Mouse (Mus musculus) MN1 (cell line): ENCODE data around the gene Shkbp1.

Source experiments
- DNase-seq: peaks from one replicate; pipeline ENCODE4 v3.0.0-alpha.2; 2016; ENCODE audit warnings: low spot score

The Shkbp1 gene

DNA sequence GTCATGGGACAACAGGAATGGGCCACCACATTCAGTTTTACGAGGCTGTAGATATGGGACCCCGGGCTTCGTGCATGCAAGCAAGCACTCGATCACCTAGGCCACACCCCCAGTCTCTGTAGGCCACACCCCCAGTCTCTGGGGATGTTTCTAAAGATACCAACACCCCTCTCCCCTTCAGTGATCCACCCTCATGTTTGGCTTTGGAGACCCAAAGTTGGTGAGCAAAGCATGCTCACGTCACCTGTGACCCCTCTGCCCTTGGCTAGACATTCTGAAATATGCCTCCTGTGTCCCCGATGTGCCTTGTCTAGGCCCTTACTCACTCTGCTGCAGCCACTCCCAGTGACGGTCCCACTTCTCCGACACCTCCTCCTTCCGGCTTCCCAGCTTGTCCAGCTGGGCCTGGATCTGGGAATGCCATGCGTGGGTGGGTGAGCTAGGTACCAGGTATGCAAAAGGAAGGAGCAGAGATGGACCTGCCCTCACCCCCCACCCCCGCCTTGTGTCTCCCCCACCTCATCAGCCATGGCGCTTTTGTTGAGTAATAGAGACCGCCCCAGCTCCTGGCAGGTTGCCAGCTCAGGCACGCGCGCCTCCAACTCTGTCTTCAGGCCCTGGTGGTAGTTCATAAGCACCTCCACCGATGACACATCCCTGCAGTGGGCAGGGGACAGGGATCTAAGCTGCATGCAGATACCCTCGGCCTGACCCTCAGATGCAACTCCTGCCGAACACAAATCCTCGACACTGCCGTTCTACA is 10.4 kb upstream of the Shkbp1 start:
- DNase-seq: no peak

GRCm38 (mm10) chr7:27364379-27364778 is 8.6 kb upstream of the Shkbp1 start:
- no peak for DNase-seq

DNA sequence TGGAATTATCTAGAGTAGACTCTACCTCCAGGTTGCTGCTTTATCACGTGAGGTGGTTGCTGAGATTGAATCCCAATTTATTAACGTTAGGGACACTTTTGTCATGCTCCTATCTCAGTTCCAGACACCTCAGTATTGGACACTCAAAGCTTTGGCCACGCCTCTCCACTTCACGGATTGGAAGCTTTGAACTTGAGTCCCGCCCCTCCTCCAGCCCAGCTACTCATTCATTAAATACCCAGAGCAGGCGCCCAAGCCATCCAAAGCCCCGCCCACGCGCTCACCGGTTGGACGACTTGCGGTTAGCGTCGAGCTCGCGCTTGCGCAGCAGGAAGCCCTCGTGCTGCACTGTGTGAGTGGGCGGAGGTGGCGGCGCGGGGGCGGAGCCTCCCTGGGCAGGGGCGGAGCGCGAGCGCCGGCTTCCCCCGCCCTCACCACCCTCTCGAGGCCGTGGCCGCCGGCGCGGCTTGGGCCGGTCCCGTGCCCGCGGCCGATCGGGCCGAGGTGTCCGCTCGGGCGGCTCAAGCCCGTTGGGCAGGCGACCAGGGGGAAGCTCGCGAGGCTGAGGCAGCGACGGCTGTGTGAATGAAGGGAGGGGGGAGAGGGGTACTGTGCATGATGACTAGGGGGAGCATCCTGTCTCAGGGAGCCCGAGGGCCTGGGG is 5.6 kb upstream of the Shkbp1 start:
- DNase-seq: peak; percentile 99

GRCm38 (mm10) chr7:27360749-27361148 is 4.9 kb upstream of the Shkbp1 start:
- no peak for DNase-seq

DNA sequence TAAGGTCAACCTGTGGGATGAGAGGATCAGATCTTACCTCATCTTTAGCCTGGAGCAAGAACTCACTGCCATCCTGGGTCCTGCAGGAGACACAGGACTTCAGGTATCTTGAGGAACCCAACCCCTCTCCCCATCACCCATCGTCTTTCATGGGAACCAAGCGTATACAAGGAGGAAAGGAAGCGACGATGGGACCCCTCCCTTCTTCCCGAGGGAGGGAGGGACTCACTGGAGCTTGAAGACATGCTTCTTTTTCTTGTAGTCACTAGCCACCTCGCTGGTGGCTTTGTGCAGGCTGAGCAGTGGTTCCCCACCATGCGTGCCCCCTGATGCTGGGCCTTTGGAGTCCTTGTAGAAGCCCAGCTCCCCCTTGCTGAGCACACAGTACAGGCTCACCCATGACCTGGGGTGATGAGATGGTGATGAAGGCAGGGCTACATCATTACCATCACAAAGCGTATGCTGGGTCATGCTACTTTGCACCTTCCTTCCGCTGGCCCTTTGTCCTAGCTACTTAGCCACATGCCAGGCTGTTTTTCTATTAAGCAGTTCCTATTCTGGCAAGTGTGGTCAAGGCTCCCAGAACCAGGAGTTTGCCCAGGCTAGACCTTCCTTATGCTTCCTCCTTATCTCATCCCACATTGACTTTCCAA is 4.0 kb upstream of the Shkbp1 start:
- no peak for DNase-seq

- no peak for DNase-seq
Measured at GRCm38 (mm10) chr7:27359162-27359561, 3.3 kb upstream of the Shkbp1 start.

DNA sequence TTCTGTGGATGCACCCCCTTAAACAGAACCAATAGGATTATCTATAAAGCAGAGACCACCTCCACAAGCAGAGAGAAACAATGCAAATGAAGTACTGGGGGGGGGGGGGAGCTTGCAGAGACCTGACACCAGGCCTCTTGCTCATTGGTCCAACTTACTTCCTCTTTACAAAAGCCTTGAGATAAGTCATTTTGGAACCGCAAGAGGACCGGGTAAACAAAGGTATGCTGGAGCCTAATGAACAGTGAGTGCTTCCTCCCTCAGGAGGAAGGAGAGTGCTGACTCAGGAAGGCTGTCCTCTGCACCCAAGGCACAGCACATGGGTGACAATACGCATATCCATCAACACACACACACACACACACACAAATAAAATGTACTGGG is 1.8 kb upstream of the Shkbp1 start:
- DNase-seq: peak; percentile 40

DNA sequence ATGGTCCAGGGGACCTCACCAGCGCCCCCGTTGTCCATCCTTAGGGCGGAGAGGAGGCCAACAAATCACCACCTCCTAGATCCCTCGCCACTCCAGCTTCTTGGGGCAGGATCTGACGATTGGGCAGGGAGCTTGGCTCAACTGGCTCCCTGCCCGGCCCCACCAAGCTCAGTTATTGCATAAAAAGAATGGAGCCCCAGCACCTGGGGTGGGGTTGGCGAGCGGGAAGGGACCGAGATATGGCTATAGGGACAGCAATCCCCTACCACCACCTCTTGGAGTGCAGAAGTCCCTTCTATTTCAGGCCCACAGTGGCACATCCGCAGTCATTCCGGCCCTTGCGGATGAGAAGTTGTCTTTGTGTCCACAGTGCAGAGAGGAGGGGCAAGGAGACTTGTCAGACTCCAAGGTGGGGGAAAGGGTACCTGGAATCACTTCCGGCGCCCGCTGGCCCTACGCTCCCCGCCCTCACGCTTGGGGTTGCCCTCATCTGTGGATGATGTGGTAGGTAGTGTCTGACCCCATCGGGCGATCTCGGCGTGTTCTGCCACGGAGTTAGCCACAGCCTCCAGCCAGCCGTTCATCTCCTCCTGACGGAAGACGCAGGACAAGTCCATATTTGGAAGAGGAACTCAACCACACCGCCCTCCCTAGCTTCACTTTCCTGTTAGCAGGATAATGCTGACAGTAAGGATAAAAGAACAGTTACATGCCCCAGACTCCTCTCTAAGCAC is 1.2 kb upstream of the Shkbp1 start, which contains the start of gene Gm20479:
Gene Gm20479 (minus strand): TSS at position 559 of the 734 bp plus-strand sequence.
- peak; percentile 80 for DNase-seq

DNA sequence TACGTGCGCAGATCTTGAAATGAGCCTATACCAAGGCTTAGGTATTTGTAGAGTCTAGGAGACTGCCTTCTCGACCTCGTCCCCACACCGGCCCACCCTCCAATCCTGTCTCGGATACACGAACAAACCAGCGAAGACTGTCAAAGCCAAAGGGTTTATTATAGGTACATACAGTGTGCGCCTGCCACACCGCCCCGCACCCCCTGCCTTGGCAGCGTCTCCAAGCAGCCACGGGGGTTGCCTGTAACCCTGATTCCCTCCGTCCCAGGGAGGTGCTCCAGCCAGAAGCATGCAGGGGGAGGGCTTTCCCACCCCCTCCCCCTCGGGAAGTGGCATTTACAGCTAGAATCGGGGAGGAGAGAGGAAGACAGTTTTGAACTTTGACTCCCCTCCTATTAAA is 429 bp upstream of the Shkbp1 start:
- DNase-seq: peak; percentile 58

DNA sequence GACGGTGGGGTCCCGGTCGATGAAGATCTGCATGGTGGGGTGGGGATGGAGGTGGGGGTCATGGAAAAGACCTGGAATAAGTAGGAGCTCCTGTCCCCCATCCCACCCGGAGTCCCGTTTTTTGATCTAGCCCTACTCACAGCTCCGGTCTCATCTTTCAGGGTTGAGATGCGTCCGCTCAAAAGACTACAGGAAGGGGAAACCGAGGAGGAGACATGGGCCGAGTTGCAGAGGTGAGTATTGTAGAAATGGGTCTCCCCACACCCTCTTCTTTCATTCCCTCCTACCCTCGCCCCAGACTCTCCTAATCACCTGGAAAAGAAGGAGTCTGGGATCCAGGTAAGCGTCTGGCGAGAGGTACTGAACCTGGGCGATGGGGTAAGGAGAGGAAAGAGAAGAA is 558 bp downstream of the Shkbp1 start:
- no peak for DNase-seq

- no peak for DNase-seq
Measured at GRCm38 (mm10) chr7:27354783-27355182, 1.0 kb downstream of the Shkbp1 start.

- DNase-seq: peak; percentile 25
Measured at GRCm38 (mm10) chr7:27354144-27354543, 1.7 kb downstream of the Shkbp1 start.

DNA sequence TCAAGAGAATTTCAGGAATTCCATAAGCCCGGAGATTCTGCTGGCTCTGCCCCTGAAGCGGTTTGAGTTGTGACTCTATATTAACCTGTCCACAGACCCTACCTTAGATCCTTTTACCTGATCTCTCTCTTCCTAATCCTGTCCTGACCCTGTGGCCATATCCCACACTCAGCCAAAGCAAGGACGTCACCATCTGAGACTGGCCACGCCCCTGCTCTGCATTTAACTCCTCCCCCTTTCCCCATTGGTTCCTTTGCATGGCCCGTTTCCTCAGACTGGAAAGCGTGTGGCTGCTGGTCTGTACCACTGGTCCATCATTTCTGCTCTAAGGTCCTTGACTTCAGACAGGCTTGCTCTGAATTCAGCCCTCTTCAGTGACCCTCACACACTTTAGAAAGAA is 10.4 kb downstream of the Shkbp1 start:
- DNase-seq: no peak

DNA sequence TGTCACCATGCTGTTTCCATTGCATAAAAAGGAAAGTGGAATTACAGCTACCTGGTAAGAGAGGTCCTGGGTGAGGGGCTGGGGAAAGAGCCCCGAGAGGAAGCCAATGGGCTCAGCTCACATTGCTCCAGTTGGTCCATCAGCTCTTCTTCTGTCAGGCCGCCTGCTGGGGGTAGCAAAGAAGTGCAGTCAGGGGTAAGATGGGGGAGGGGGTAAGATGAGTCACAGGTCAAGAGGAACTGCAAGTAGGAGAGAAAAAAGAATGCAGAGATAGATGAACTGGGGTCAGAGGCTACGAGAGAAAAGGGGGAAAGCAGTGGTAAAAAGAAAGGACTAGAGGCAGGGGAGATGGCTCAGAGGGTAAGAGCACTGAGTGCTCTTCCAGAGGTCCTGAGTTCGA is 13.2 kb downstream of the Shkbp1 start:
- no peak for DNase-seq

- peak; percentile 58 for DNase-seq
Measured at GRCm38 (mm10) chr7:27339519-27339918, 16.3 kb downstream of the Shkbp1 start.

- DNase-seq: peak; percentile 16
Measured at GRCm38 (mm10) chr7:27339114-27339513, 16.7 kb downstream of the Shkbp1 start.

- DNase-seq: peak; percentile 64
Measured at GRCm38 (mm10) chr7:27337175-27337853, 18.5 kb downstream of the Shkbp1 start, which contains the start of gene Ltbp4. Ltbp4 (minus strand) TSS chr7:27337692.

GRCm38 (mm10) chr7:27335928-27336823 is 19.6 kb downstream of the Shkbp1 start:
- DNase-seq: peak; percentile 92

GRCm38 (mm10) chr7:27335011-27335720 is 20.7 kb downstream of the Shkbp1 start:
- DNase-seq: peak; percentile 56

DNA sequence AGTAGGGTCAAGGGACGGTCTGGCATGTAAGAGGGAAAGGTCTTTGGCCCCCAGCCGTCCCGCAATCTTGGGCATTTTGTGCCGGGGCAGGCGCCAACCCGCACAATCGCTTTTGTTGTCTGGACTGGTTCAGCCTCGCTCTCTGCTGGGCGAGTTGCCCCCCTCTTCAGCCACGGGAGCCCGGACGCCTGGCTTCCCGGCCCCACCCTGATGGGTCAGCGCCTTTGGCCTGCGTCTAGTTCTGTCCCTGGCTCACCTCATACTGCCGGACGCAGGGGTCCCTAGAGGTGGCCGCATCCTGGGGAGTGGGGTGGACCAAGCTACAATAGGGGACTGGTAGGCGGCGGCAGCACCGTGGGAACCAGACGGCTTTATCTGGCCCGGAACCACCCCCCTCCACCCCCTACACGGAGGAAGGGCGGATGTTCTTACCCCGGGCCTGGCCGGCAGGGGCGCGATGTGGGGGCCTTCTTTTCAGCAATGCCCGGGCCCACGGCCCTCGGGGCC is 21.4 kb downstream of the Shkbp1 start:
- peak; percentile 58 for DNase-seq
